Mouse (Mus musculus): ENCODE results near the gene Rpl36a-ps1.

The Rpl36a-ps1 gene

GRCm38 (mm10) chr14:98951626-98952290 lies 42.4 kb downstream of the Rpl36a-ps1 start:
- DNase-seq (ENCODE audit: low read depth in 2 of 2, low spot score in 2 of 2): no peak

All from CD8-positive naive resting alpha-beta T cell, adult 2 months (primary cell).